Mouse (Mus musculus) C2C12 (cell line): ENCODE data around the gene Mphosph9. TPM values are rescaled to one million over a fixed set of nuclear protein-coding genes. Genes with fewer than 3 reads are reported as not detected.

Experiments used
- H3K27me3 ChIP-seq: one replicate; pipeline ENCODE4 v1.6.1; 2011; ENCODE audit not compliant: control insufficient read depth, insufficient read depth, insufficient read length
- H3K36me3 ChIP-seq: one replicate; pipeline ENCODE4 v1.6.1; 2011; ENCODE audit not compliant: control insufficient read depth, insufficient read depth
- H3K4me3 ChIP-seq: one replicate; pipeline ENCODE4 v1.5.1; 2011; ENCODE audit warnings: mild to moderate bottlenecking, control low read depth; ENCODE audit not compliant: poor library complexity, insufficient read depth, severe bottlenecking
- H3K79me2 ChIP-seq: one replicate; pipeline ENCODE4 v1.6.1; 2011; ENCODE audit not compliant: control insufficient read depth, insufficient read depth
- H3K79me3 ChIP-seq: one replicate; pipeline ENCODE4 v1.6.1; 2011; ENCODE audit warnings: low read depth, control low read depth
- H3ac ChIP-seq: one replicate; pipeline ENCODE3; 2011; ENCODE audit warnings: low read depth; ENCODE audit not compliant: control insufficient read depth, insufficient read length
- CEBPB ChIP-seq: IDR thresholded peaks from one replicate; pipeline ENCODE4 v1.6.1; 2011; ENCODE audit warnings: low read depth, mild to moderate bottlenecking, control low read depth, moderate library complexity
- CTCF ChIP-seq: IDR thresholded peaks from one replicate; pipeline ENCODE4 v1.5.1; 2011; ENCODE audit not compliant: control insufficient read depth, insufficient read depth, insufficient read length
- FOSL1 ChIP-seq: IDR thresholded peaks from one replicate; pipeline ENCODE4 v1.8.0; 2011; ENCODE audit warnings: mild to moderate bottlenecking, low read length; ENCODE audit not compliant: poor library complexity, insufficient read depth, severe bottlenecking
- MAX ChIP-seq: IDR thresholded peaks from one replicate; pipeline ENCODE4 v1.6.1; 2011; ENCODE audit warnings: mild to moderate bottlenecking, control low read depth
- MYOD1 ChIP-seq: IDR thresholded peaks from one replicate; pipeline ENCODE4 v1.6.1; 2011; ENCODE audit warnings: low read depth; ENCODE audit not compliant: control insufficient read depth, insufficient read length
- MYOG ChIP-seq: IDR thresholded peaks from one replicate; pipeline ENCODE4 v1.6.1; 2011; ENCODE audit not compliant: control insufficient read depth, insufficient read length; ENCODE audit errors: extremely low read depth
- USF1 ChIP-seq: IDR thresholded peaks from one replicate; pipeline ENCODE4 v1.6.1; 2011; ENCODE audit warnings: low read depth, mild to moderate bottlenecking, control low read depth, moderate library complexity
- polyA plus RNA-seq: library from polyadenylated mRNA; unstranded; fragments of >200 nt; fragmentation: generic; extraction: Trizol; gene quantifications from one replicate; pipeline ENCODE4 v1.2.1, GENCODE M21; 2012; ENCODE audit warnings: missing spikeins

Mphosph9 gene
- polyA plus RNA-seq, 1 experiment = 3.1 TPM

DNA sequence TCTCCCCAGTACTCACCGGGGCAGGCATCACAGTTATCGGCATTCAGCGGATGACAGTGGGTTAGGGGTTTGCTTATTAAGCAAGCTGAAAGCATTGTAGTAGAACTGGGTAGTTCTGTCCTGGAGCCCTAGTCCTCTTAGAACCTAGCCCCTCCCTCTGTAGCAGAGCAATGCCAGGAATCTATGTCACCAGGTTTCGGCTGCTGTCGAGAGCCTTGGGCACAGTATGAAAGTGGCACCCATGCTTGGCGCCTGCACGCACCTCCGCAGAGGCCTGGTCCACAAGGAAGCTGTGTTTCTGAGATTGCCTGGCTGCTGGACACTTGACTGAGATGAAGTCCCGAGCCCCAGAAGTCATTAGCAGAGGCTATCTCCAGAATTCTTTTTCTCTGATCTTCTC is 9.3 kb upstream of the Mphosph9 start:
- no peaks in the 10 kb centered on the region for H3K27me3 ChIP-seq
- H3K36me3 ChIP-seq = no peaks in the 10 kb centered on the region
- H3K79me3 ChIP-seq = no peaks in the 10 kb centered on the region
- H3ac ChIP-seq = no peak overlapping the region
- no peaks in the 10 kb centered on the region for H3K79me2 ChIP-seq
- TF ChIP-seq CTCF = no peak
- TF ChIP-seq MYOD1 = no peak
- no peak for TF ChIP-seq FOSL1
- TF ChIP-seq MYOG = no peak
- TF ChIP-seq CEBPB = no peak
- TF ChIP-seq USF1 = no peak
- no peak for TF ChIP-seq MAX
- H3K4me3 ChIP-seq = no peak overlapping the region

DNA sequence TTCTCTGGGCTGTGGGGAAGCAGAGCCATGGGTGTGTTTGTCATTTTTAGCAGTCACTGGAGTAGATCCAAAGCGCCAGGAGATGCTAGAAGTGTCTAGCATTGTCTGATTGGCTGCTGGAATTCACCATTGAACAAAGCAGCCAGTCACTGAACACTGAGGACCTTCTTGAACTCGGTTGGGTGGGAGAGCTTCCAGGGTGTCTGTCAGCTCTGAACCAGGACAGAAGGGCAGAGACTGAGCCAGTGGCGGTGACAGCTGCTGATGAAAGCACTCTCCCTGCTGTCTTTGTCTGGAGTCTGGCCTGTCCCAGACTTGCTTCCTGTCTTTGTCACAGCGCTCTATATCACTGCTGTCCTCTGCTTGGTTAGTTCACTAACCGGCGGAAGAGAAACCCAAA is 6.6 kb upstream of the Mphosph9 start:
- H3K79me2 ChIP-seq = peaks cover 1% of the 10 kb centered on the region
- H3K36me3 ChIP-seq = no peaks in the 10 kb centered on the region
- H3K27me3 ChIP-seq = no peaks in the 10 kb centered on the region
- TF ChIP-seq USF1 = no peak
- no peak for TF ChIP-seq MYOG
- H3K79me3 ChIP-seq = no peaks in the 10 kb centered on the region
- no peak overlapping the region for H3ac ChIP-seq
- H3K4me3 ChIP-seq = no peak overlapping the region

DNA sequence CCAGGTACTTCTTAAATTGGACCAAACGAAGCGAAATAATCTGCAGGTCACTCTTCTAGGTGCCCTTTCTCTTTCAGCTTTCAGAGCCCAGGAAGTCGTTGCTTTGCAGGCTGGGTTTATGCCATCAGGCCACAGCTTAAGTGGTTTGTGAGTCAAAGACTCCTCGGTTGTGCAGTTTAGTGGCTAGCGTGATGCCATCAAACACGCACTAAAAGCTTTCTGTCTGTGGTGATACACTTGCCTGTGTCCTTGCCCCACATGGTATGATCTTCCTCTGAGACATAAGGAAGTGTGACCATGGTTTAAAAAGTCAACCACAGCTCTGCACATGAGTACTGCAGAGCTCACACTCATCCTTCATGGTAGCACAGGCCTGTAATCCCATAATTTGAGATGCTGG is 2.3 kb upstream of the Mphosph9 start:
- no peak overlapping the region for H3ac ChIP-seq
- peaks cover 14% of the 10 kb centered on the region for H3K79me3 ChIP-seq
- no peaks in the 10 kb centered on the region for H3K36me3 ChIP-seq
- no peak overlapping the region for H3K4me3 ChIP-seq
- peaks cover 33% of the 10 kb centered on the region for H3K79me2 ChIP-seq
- no peaks in the 10 kb centered on the region for H3K27me3 ChIP-seq
- TF ChIP-seq CTCF (no peak), MAX (no peak), MYOD1 (no peak), MYOG (no peak), USF1 (no peak), CEBPB (no peak), FOSL1 (no peak)

DNA sequence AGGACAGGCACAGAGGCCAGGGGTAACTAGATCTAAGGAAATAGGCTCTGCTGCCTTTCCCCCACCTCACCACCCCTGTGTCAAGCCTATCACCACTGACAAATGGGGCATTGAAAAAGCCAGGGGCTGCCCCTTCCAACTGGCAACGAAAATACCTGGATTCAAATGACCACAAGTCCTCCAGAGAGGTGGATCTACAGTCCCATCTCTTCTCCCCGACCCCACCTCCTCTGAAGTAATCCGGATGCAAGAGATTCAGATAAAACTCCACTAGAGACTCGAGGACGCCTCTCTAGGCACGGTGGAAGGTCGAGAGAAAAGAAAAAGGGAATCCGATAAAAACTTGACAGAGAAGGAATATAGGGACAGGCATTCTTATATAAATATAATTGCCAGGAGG is 943 bp downstream of the Mphosph9 start:
- TF ChIP-seq MYOG = no peak
- TF ChIP-seq MYOD1 = no peak
- TF ChIP-seq CEBPB = no peak
- TF ChIP-seq USF1 = no peak
- TF ChIP-seq FOSL1 = no peak
- H3K27me3 ChIP-seq = no peaks in the 10 kb centered on the region
- H3K36me3 ChIP-seq = peaks cover 13% of the 10 kb centered on the region
- H3K79me3 ChIP-seq = peaks cover 16% of the 10 kb centered on the region
- peak overlapping the region; percentile 65 for H3K4me3 ChIP-seq
- peak overlapping the region; percentile 50 for H3ac ChIP-seq
- H3K79me2 ChIP-seq = peaks cover 41% of the 10 kb centered on the region

DNA sequence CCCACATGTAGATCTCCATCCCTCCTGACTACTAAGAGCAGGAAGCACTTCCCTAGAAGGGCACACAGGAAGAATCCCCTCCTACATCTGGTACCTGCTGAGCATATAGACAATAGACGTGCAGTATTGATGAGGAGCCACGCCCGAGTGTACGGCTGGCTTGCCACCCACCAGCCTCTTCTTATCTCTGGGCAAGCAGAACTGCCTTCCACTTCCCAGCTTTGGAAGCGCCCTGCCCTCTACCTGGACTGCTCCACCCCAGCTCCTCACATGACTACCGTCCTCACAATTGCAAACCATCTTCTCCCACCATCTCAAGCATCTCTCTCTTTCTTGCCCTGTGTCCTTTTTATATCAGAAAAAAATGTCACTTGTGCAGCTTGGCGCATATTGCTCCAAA is 10.1 kb downstream of the Mphosph9 start:
- Histone ChIP-seq H3K79me2 (no peaks in the 10 kb centered on the region), H3K36me3 (peaks cover 44% of the 10 kb centered on the region), H3K27me3 (no peaks in the 10 kb centered on the region), H3K4me3 (no peak overlapping the region), H3K79me3 (no peaks in the 10 kb centered on the region), H3ac (no peak overlapping the region)
- TF ChIP-seq MYOG (no peak), CTCF (no peak), FOSL1 (no peak), USF1 (no peak), MYOD1 (no peak), CEBPB (no peak), MAX (no peak)

DNA sequence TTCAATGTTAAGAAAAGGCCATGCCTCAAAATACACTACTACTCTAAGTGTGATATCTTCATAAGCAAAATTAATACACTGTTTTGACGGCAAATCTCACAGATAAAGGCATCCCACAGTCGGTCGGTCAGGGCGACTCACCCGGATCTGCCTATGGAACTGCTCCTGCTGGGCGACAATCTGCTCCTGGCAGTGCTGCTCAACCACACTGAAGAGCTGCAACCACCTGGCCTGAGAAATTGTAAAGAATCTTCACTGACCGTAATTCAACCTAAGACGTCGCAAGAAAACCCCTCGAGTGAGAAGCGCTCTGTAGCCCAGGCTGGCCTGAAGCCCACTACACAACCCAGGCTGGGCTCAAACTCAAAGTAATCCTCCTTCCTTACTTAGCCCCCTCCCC is 11.8 kb downstream of the Mphosph9 start:
- Histone ChIP-seq H3K79me3 (no peaks in the 10 kb centered on the region), H3ac (no peak overlapping the region), H3K27me3 (no peaks in the 10 kb centered on the region), H3K36me3 (peaks cover 51% of the 10 kb centered on the region), H3K79me2 (no peaks in the 10 kb centered on the region), H3K4me3 (no peak overlapping the region)
- no peak for TF ChIP-seq MYOG
- TF ChIP-seq CTCF = no peak
- TF ChIP-seq MYOD1 = no peak
- no peak for TF ChIP-seq CEBPB
- no peak for TF ChIP-seq FOSL1

DNA sequence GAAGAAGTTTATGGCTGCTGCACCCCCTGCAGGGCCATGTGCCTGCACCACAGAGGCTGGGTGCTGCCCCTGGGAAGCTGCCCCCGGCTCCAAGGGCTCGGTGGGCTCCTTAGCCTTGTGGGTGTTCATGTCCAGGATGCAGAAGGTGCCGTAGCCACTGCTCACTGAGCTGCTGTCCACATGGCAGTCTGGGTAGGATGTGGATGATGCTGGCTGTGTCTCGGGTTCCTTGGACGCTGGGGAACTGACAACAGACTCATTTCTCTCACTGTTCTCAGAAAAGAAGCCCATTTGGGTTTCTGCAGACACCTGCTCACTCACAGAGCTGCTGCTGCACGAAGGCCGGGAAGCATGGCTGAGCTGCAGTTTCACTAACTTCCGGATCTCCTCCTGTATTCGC is 12.3 kb downstream of the Mphosph9 start:
- Histone ChIP-seq H3K79me2 (no peaks in the 10 kb centered on the region), H3K36me3 (peaks cover 51% of the 10 kb centered on the region), H3K4me3 (no peak overlapping the region), H3K27me3 (no peaks in the 10 kb centered on the region), H3K79me3 (no peaks in the 10 kb centered on the region), H3ac (no peak overlapping the region)
- TF ChIP-seq CTCF = no peak
- no peak for TF ChIP-seq USF1
- no peak for TF ChIP-seq CEBPB
- TF ChIP-seq MAX = no peak
- no peak for TF ChIP-seq MYOD1
- TF ChIP-seq MYOG = no peak
- TF ChIP-seq FOSL1 = no peak
